In genomic region chr2:165467824-165468452, GRCm38 (mm10) we compare ENCODE assay signal across 11 mouse cellular contexts. TPM values are rescaled to one million over a fixed set of nuclear protein-coding genes. Genes with fewer than 3 reads are reported as not detected.
DNase-seq lines count a peak whose midpoint lies in the region; ATAC-seq and TF ChIP-seq lines count a peak whose summit lies in the region.
"Had no signal": no experiment of that assay in that cellular context is flagged by ENCODE, and none has a peak within 500 bp of the region (broad histone marks: within the 10 kb centered on the region; RNA-seq: fewer than 3 reads in every experiment).

No protein-coding gene starts in this region.

- H3K36me3 ChIP-seq in hindbrain, postnatal 0 days (ENCODE audit: insufficient read depth, low read length), result no peaks in the 10 kb centered on the region
- no peaks in the 10 kb centered on the region for H3K36me3 ChIP-seq in hindbrain, embryonic 16.5 days (ENCODE audit: control insufficient read depth, insufficient read depth, low read length)
- no peaks in the 10 kb centered on the region for H3K36me3 ChIP-seq in kidney, postnatal 0 days (ENCODE audit: insufficient read depth, low read length)
- H3K36me3 ChIP-seq: limb, embryonic 12.5 days; neural tube, embryonic 15.5 days had no signal

- no peaks in the 10 kb centered on the region; the same call in 1 of the 2 replicates for H3K27me3 ChIP-seq in hindbrain, postnatal 0 days (ENCODE audit: insufficient read depth, low read length)
- H3K27me3 ChIP-seq in hindbrain, embryonic 16.5 days (replicated peaks; ENCODE audit: control insufficient read depth, insufficient read depth, low read length), result no peaks in the 10 kb centered on the region; the same call in 1 of the 2 replicates
- H3K27me3 ChIP-seq in kidney, postnatal 0 days (ENCODE audit: insufficient read depth, low read length), result 0 out of 2 replicates have a peak, but pooled peaks cover 13% of the 10 kb centered on the region

- TF ChIP-seq CTCF in hindbrain, postnatal 0 days (IDR thresholded peaks at IDR 0.05; ENCODE audit: low read depth), result no peak
- no peak for TF ChIP-seq CTCF in kidney, postnatal 0 days (IDR thresholded peaks at IDR 0.05; ENCODE audit: low read depth)

- H3K27ac ChIP-seq in hindbrain, postnatal 0 days, result no peak overlapping the region
- no peak overlapping the region for H3K27ac ChIP-seq in hindbrain, embryonic 16.5 days (ENCODE audit: low read depth, low read length)
- no peak overlapping the region for H3K27ac ChIP-seq in kidney, postnatal 0 days
- H3K27ac ChIP-seq: limb, embryonic 12.5 days; neural tube, embryonic 15.5 days had no signal

- no peak for ATAC-seq in hindbrain, postnatal 0 days
- ATAC-seq in hindbrain, embryonic 16.5 days, result no peak
- ATAC-seq in kidney, postnatal 0 days (replicated peaks; ENCODE audit: low FRiP score, low read depth), result peak; percentile 77
- ATAC-seq in megakaryocyte progenitor cell, adult 5-6 weeks (replicated peaks; ENCODE audit: poor library complexity), result no peak

- no peaks in the 10 kb centered on the region for H3K4me1 ChIP-seq in hindbrain, postnatal 0 days (ENCODE audit: insufficient read depth, low read length)
- H3K4me1 ChIP-seq in hindbrain, embryonic 16.5 days (ENCODE audit: control insufficient read depth, insufficient read depth, low read depth, low read length), result no peaks in the 10 kb centered on the region; the same call in none of the 2 replicates
- no peaks in the 10 kb centered on the region for H3K4me1 ChIP-seq in kidney, postnatal 0 days (replicated peaks; ENCODE audit: insufficient read depth, low read length)

- no peaks in the 10 kb centered on the region for H3K9me3 ChIP-seq in hindbrain, postnatal 0 days (ENCODE audit: low read length)
- no peaks in the 10 kb centered on the region for H3K9me3 ChIP-seq in hindbrain, embryonic 16.5 days (ENCODE audit: control insufficient read depth, low read length)
- no peaks in the 10 kb centered on the region for H3K9me3 ChIP-seq in kidney, postnatal 0 days (replicated peaks; ENCODE audit: low read length)
- H3K9me3 ChIP-seq: limb, embryonic 12.5 days; neural tube, embryonic 15.5 days had no signal

- H3K4me3 ChIP-seq in hindbrain, postnatal 0 days (ENCODE audit: low read length), result no peak overlapping the region
- no peak overlapping the region for H3K4me3 ChIP-seq in hindbrain, embryonic 16.5 days (ENCODE audit: low read length)
- H3K4me3 ChIP-seq in kidney, postnatal 0 days (replicated peaks; ENCODE audit: low read depth, low read length), result no peak overlapping the region
- H3K4me3 ChIP-seq: limb, embryonic 12.5 days; neural tube, embryonic 15.5 days had no signal

- WGBS in hindbrain, postnatal 0 days, result 40% methylated on average over 15 of the region's 15 CpGs
- WGBS in hindbrain, embryonic 16.5 days, result 47% methylated on average over 15 of the region's 15 CpGs
- WGBS in kidney, postnatal 0 days, result 46% methylated on average over 15 of the region's 15 CpGs

- no peak overlapping the region for H3K9ac ChIP-seq in hindbrain, postnatal 0 days (replicated peaks; ENCODE audit: low read length)
- H3K9ac ChIP-seq in hindbrain, embryonic 16.5 days (ENCODE audit: low read depth, low read length), result no peak overlapping the region
- no peak overlapping the region for H3K9ac ChIP-seq in kidney, postnatal 0 days (ENCODE audit: low read depth, low read length)
- H3K9ac ChIP-seq: limb, embryonic 12.5 days; neural tube, embryonic 15.5 days had no signal

- DNase-seq in hindbrain, postnatal 0 days (ENCODE audit: low spot score), result peak; percentile 42
- peak; percentile 26 for DNase-seq in heart, adult 8-10 months (ENCODE audit: low spot score)
- DNase-seq in kidney, postnatal 0 days (ENCODE audit: low spot score), result peak; percentile 28
- peak; percentile 46 for DNase-seq in lung, postnatal 14 days
- no peak for DNase-seq in cerebellum, postnatal 36 days
- no peak for DNase-seq in gastrocnemius, postnatal 4 days (ENCODE audit: low spot score in 2 of 2)
- DNase-seq: adrenal gland, postnatal 25 days had no signal

- H3K4me2 ChIP-seq in hindbrain, postnatal 0 days (ENCODE audit: low read depth, low read length), result no peak overlapping the region
- no peak overlapping the region for H3K4me2 ChIP-seq in hindbrain, embryonic 16.5 days (ENCODE audit: low read length)
- H3K4me2 ChIP-seq in kidney, postnatal 0 days (ENCODE audit: low read length), result no peak overlapping the region
- H3K4me2 ChIP-seq: limb, embryonic 12.5 days; neural tube, embryonic 15.5 days had no signal

RNA-seq across cellular contexts. Expression of gene Slc13a3, which starts 5.1 kb away (rescaled TPM):
- 25.2 and 29.3 TPM in 2 replicates for total RNA-seq in hindbrain, postnatal 0 days (2014; rRNA removed)
- polyA plus RNA-seq in hindbrain, postnatal 0 days (2015; fragmentation: Nextera tagmentation; extraction: Ambion mirVana), result 15.5 and 17.8 TPM in 2 replicates
- polyA plus RNA-seq in hindbrain, embryonic 16.5 days (2015; fragmentation: Nextera tagmentation; extraction: Ambion mirVana), result 11.7 and 13.1 TPM in 2 replicates
- total RNA-seq in heart, adult 8-10 months (2022), result under 1 TPM; 0.09 to 0.69 (median 0.20) TPM
- polyA plus RNA-seq in kidney, postnatal 0 days (2015; fragmentation: Nextera tagmentation; extraction: Ambion mirVana), result 8.3 and 9.7 TPM in 2 replicates
- total RNA-seq in gastrocnemius, postnatal 4 days (2021), result 1 to 10 TPM in 1 of 2 experiments, under 1 TPM in 1; 0.44 to 1.2 TPM
- 0.15 TPM in 1 of 2 replicates, not detected in the other for total RNA-seq in megakaryocyte progenitor cell, adult 5-6 weeks (2015)
- total RNA-seq in megakaryocyte progenitor cell, adult 5-6 weeks (2017), result 0.08 TPM in 1 of 2 replicates, not detected in the other
- polyA plus RNA-seq: limb, embryonic 12.5 days had no signal

RNA-seq across cellular contexts. Expression of gene Trp53rka, which starts 25.2 kb away (rescaled TPM):
- 39.7 and 41.2 TPM in 2 replicates for total RNA-seq in hindbrain, postnatal 0 days (2014; rRNA removed)
- polyA plus RNA-seq in hindbrain, postnatal 0 days (2015; fragmentation: Nextera tagmentation; extraction: Ambion mirVana), result 35.0 and 35.7 TPM in 2 replicates
- 40.6 and 42.6 TPM in 2 replicates for polyA plus RNA-seq in hindbrain, embryonic 16.5 days (2015; fragmentation: Nextera tagmentation; extraction: Ambion mirVana)
- 10 to 100 TPM in 2 of 4 experiments, 1 to 10 TPM in 2; 8.3 to 12.4 (median 9.4) TPM for total RNA-seq in heart, adult 8-10 months (2022)
- 27.2 and 27.5 TPM in 2 replicates for polyA plus RNA-seq in kidney, postnatal 0 days (2015; fragmentation: Nextera tagmentation; extraction: Ambion mirVana)
- total RNA-seq in gastrocnemius, postnatal 4 days (2021), result 10 to 100 TPM; 11.9 to 13.5 TPM
- 6.7 and 9.4 TPM in 2 replicates for total RNA-seq in megakaryocyte progenitor cell, adult 5-6 weeks (2015)
- 7.6 and 8.6 TPM in 2 replicates for total RNA-seq in megakaryocyte progenitor cell, adult 5-6 weeks (2017)

RNA-seq across cellular contexts. Expression of gene Slc2a10, which starts 35.6 kb away (rescaled TPM):
- 4.5 and 4.9 TPM in 2 replicates for total RNA-seq in hindbrain, postnatal 0 days (2014; rRNA removed)
- 2.8 and 3.1 TPM in 2 replicates for polyA plus RNA-seq in hindbrain, postnatal 0 days (2015; fragmentation: Nextera tagmentation; extraction: Ambion mirVana)
- 3.0 and 3.3 TPM in 2 replicates for polyA plus RNA-seq in hindbrain, embryonic 16.5 days (2015; fragmentation: Nextera tagmentation; extraction: Ambion mirVana)
- total RNA-seq in heart, adult 8-10 months (2022), result 1 to 10 TPM; 6.2 to 8.2 (median 7.7) TPM
- polyA plus RNA-seq in kidney, postnatal 0 days (2015; fragmentation: Nextera tagmentation; extraction: Ambion mirVana), result 3.2 and 4.3 TPM in 2 replicates
- 1 to 10 TPM; 5.3 to 5.4 TPM for total RNA-seq in gastrocnemius, postnatal 4 days (2021)
- total RNA-seq in megakaryocyte progenitor cell, adult 5-6 weeks (2015), result 0.05 and 0.12 TPM in 2 replicates
- 0.21 and 0.57 TPM in 2 replicates for total RNA-seq in megakaryocyte progenitor cell, adult 5-6 weeks (2017)

Comparison
In these comparisons a context has a peak if more than half of its experiments do, and no peak if none do; other contexts are left out.
1. DNase-seq: peak in hindbrain, postnatal 0 days (single experiment), heart, adult 8-10 months (single experiment), kidney, postnatal 0 days (single experiment) and lung, postnatal 14 days (single experiment); none in cerebellum, postnatal 36 days (0 of 2) and gastrocnemius, postnatal 4 days (0 of 2).
2. RNA of gene Slc13a3, which starts 5.1 kb away (total RNA-seq): 25.2 to 29.3 TPM in hindbrain, postnatal 0 days; 0.44 to 1.2 TPM in gastrocnemius, postnatal 4 days, 0.09 to 0.69 TPM in heart, adult 8-10 months and 0.08 to 0.15 TPM in megakaryocyte progenitor cell, adult 5-6 weeks; every median in the first group is over 10 times any median in the second.